Mouse (Mus musculus) spleen, adult 10 weeks (tissue): ENCODE measurements around the gene Ms4a15. TPM values are rescaled to one million over a fixed set of nuclear protein-coding genes. Genes with fewer than 3 reads are reported as not detected.

Experiments used
- polyA plus RNA-seq: library from polyadenylated mRNA; stranded (reverse); fragments of 350-450 nt; fragmentation: Illumina TruSeq; extraction: RNeasy Lipid Tissue Mini Kit (QIAGEN cat#74804); gene quantifications from one replicate; pipeline ENCODE4 v1.2.3, GENCODE M21; 2015; ENCODE audit warnings: low replicate concordance; ENCODE audit not compliant: insufficient read depth

Gene Ms4a15
- polyA plus RNA-seq = not detected

DNA sequence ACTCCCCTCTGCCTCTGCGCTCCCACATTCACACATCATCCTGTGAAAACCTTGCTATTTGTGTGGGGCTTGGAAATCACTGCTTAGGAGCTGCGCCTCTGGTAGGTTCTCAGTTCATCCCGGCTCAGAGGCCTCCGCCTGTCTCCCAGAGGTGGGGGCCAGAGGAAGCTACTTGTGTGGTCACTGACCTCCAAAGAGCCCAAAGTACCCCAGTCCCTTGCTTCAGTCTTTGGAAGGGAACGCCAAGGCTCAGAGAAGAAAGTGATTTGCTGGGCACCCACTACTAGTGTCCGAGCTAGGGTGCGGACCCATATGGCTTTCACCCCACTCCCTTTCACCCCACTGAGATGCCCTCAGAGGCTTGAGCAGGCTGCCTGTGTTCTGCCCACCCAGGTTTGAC is at the start of gene Ms4a15:
Ms4a15 (minus strand) TSS at position 101 of the 400 bp plus-strand sequence.

GRCm38 (mm10) chr19:11017891-11018290 is 24.8 kb upstream of the Ms4a15 start, which contains the start of gene Ms4a18:
Gene Ms4a18, minus strand, starts transcription at chr19:11018031.

GRCm38 (mm10) chr19:10974238-10974865 is 18.7 kb downstream of the Ms4a15 start, which contains the start of gene Ms4a10:
Gene Ms4a10, minus strand, starts transcription at chr19:10974670.

DNA sequence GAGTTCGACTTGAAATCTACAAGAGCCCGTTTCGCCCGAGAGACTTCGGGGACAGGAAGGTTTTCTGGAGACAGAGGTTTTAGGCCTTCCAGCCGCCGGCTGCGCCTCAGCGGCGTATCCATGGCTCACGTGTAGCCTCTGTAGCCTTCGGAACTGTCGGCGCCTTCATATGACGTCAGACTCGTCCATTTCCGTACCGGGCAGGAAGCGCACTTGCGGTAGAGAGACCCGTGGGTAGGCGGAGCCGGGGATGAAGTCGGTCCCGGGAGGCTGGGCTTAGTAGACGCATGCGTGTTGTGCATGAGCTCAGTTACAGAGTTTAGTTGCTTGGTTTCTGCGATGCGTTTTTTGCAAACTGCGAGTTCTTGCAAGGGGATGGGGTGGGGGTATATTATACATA is 43.9 kb downstream of the Ms4a15 start, which contains the start of gene Ccdc86:
Ccdc86 (minus strand) TSS at position 155 of the 400 bp plus-strand sequence.

GRCm38 (mm10) chr19:10937110-10937563 is 55.9 kb downstream of the Ms4a15 start, which contains the start of gene Ptgdr2:
Gene Ptgdr2, plus strand, starts transcription at chr19:10937160.

Other genes starting within 250 kb of the Ms4a15 start
- gene Cd6, start 163.2 kb downstream of the Ms4a15 start, polyA plus RNA-seq = 24.1 TPM
- gene Slc15a3, start 153.5 kb downstream of the Ms4a15 start, polyA plus RNA-seq = 22.5 TPM
- gene Tmem132a, start 123.3 kb downstream of the Ms4a15 start, polyA plus RNA-seq = 0.36 TPM
- 16.3 TPM for gene Tmem109, start 111.2 kb downstream of the Ms4a15 start, polyA plus RNA-seq
- gene Prpf19, start 98.0 kb downstream of the Ms4a15 start, polyA plus RNA-seq = 103 TPM
- not detected for gene Zp1, start 72.6 kb downstream of the Ms4a15 start, polyA plus RNA-seq
- gene Ptgdr2, start 56.1 kb downstream of the Ms4a15 start, polyA plus RNA-seq = 0.14 TPM
- 7.5 TPM for gene Ccdc86, start 44.0 kb downstream of the Ms4a15 start, polyA plus RNA-seq
- not detected for gene Ms4a10, start 18.6 kb downstream of the Ms4a15 start, polyA plus RNA-seq
- gene Ms4a18, start 24.8 kb upstream of the Ms4a15 start, polyA plus RNA-seq = not detected
- gene Ms4a8a, start 87.9 kb upstream of the Ms4a15 start, polyA plus RNA-seq = 9.2 TPM
- gene 1700017D01Rik, start 137.6 kb upstream of the Ms4a15 start, polyA plus RNA-seq = not detected
- gene 1700025F22Rik, start 172.1 kb upstream of the Ms4a15 start, polyA plus RNA-seq = not detected
- not detected for gene Ms4a13, start 203.5 kb upstream of the Ms4a15 start, polyA plus RNA-seq
- gene Ms4a12, start 239.2 kb upstream of the Ms4a15 start, polyA plus RNA-seq = not detected